Mouse (Mus musculus): ENCODE data around the gene Rbfox1. TPM values are rescaled to one million over a fixed set of nuclear protein-coding genes. Genes with fewer than 3 reads are reported as not detected.

Rbfox1 gene
- not detected for total RNA-seq (2023)

GRCm38 (mm10) chr16:5884746-5885689 is at the start of gene Rbfox1:
Gene Rbfox1 (plus strand): TSS chr16:5885355.

All from B cell, adult 67 days (primary cell).